Mouse (Mus musculus) embryonic fibroblast, embryonic 13.5 days (primary cell): ENCODE data around the gene 5530401A14Rik. TPM values are rescaled to one million over a fixed set of nuclear protein-coding genes. Genes with fewer than 3 reads are reported as not detected.

Source experiments
- H3K27ac ChIP-seq: 2 replicates; pipeline ENCODE4 v1.5.1; 2012; ENCODE audit warnings: low read length, control low read depth, inconsistent platforms; ENCODE audit not compliant: insufficient read depth
- H3K4me1 ChIP-seq: 2 replicates; pipeline ENCODE4 v1.6.1; 2011; ENCODE audit warnings: low read length; ENCODE audit not compliant: control insufficient read depth, insufficient read depth
- H3K4me3 ChIP-seq: 2 replicates; pipeline ENCODE4 v1.5.1; 2011; ENCODE audit warnings: mild to moderate bottlenecking, control low read depth, low read length; ENCODE audit not compliant: insufficient read depth
- CTCF ChIP-seq: IDR thresholded peaks from 2 replicates; pipeline ENCODE4 v1.5.1; 2011; ENCODE audit warnings: mild to moderate bottlenecking, control low read depth, low read length, moderate library complexity, borderline replicate concordance; ENCODE audit not compliant: insufficient read depth
- POLR2A ChIP-seq: IDR thresholded peaks from 2 replicates; pipeline ENCODE4 v1.6.1; 2011; ENCODE audit warnings: low read depth, mild to moderate bottlenecking, control low read depth, low read length, moderate library complexity
- polyA plus RNA-seq: library from polyadenylated mRNA; stranded (reverse); fragments of >200 nt; gene quantifications from 2 replicates; pipeline ENCODE4 v1.2.4, GENCODE M21; 2011; ENCODE audit warnings: low read depth; ENCODE audit not compliant: missing spikeins, insufficient read length

The 5530401A14Rik gene
- polyA plus RNA-seq, 1 experiment, result not detected

- H3K4me3 ChIP-seq, result no peak overlapping the region
- no peak for TF ChIP-seq POLR2A
- TF ChIP-seq CTCF, result no peak
- no peaks in the 10 kb centered on the region for H3K4me1 ChIP-seq
- no peak overlapping the region for H3K27ac ChIP-seq
Measured at GRCm38 (mm10) chr11:81923096-81923495, 62.6 kb downstream of the 5530401A14Rik start.

GRCm38 (mm10) chr11:81923626-81924025, 63.2 kb downstream of the 5530401A14Rik start:
- Histone ChIP-seq H3K4me1 (no peaks in the 10 kb centered on the region), H3K27ac (no peak overlapping the region), H3K4me3 (no peak overlapping the region)
- TF ChIP-seq CTCF (no peak), POLR2A (no peak)

GRCm38 (mm10) chr11:81926393-81926792, 65.9 kb downstream of the 5530401A14Rik start:
- Histone ChIP-seq H3K4me1 (no peaks in the 10 kb centered on the region), H3K4me3 (no peak overlapping the region), H3K27ac (no peak overlapping the region)
- TF ChIP-seq POLR2A (no peak), CTCF (no peak)

GRCm38 (mm10) chr11:81937516-81937915, 77.0 kb downstream of the 5530401A14Rik start:
- TF ChIP-seq POLR2A, result no peak
- TF ChIP-seq CTCF, result no peak
- H3K4me3 ChIP-seq, result no peak overlapping the region
- H3K4me1 ChIP-seq, result no peaks in the 10 kb centered on the region
- no peak overlapping the region for H3K27ac ChIP-seq

GRCm38 (mm10) chr11:81940988-81941387, 80.5 kb downstream of the 5530401A14Rik start:
- TF ChIP-seq CTCF (peak; percentile 48; the same call in 1 of the 2 replicates), POLR2A (no peak)
- H3K27ac ChIP-seq, result no peak overlapping the region
- no peaks in the 10 kb centered on the region for H3K4me1 ChIP-seq
- no peak overlapping the region for H3K4me3 ChIP-seq

GRCm38 (mm10) chr11:81942167-81942566, 81.7 kb downstream of the 5530401A14Rik start:
- TF ChIP-seq POLR2A (no peak), CTCF (no peak)
- Histone ChIP-seq H3K4me3 (no peak overlapping the region), H3K27ac (no peak overlapping the region), H3K4me1 (no peaks in the 10 kb centered on the region)

Other genes with a start within 250 kb of the 5530401A14Rik start
- not detected in 2 replicates for gene Asic2, start 107.8 kb downstream of the 5530401A14Rik start, polyA plus RNA-seq
- gene Ccl2, start 174.9 kb downstream of the 5530401A14Rik start, polyA plus RNA-seq, result 110 and 116 TPM in 2 replicates
- not detected in 2 replicates for gene Gm17268, start 177.9 kb downstream of the 5530401A14Rik start, polyA plus RNA-seq
- gene Ccl7, start 185.0 kb downstream of the 5530401A14Rik start, polyA plus RNA-seq, result 189 and 195 TPM in 2 replicates
- 2.6 and 2.9 TPM in 2 replicates for gene Ccl11, start 197.2 kb downstream of the 5530401A14Rik start, polyA plus RNA-seq
- gene Ccl12, start 241.2 kb downstream of the 5530401A14Rik start, polyA plus RNA-seq, result 7.3 TPM in 1 of 2 replicates, not detected in the other